Mouse (Mus musculus) midbrain, postnatal 0 days (tissue): ENCODE data around the gene Mtg1. TPM values are rescaled to one million over a fixed set of nuclear protein-coding genes. Genes with fewer than 3 reads are reported as not detected.
"Not testable (repeated sequence)": the region's sequence is repeated elsewhere in the genome, so short reads cannot be mapped to it uniquely, and the experiment has no call there.

Experiments used
- ATAC-seq: fragments of 200-750 bp; cut with Nextera tagmentation; 2 replicates; pipeline ENCODE4 v1.8.0; 2017; ENCODE audit warnings: moderate number of reproducible peaks, mild to moderate bottlenecking, moderate TSS enrichment, moderate library complexity; ENCODE audit not compliant: low FRiP score
- DNase-seq: peaks from one replicate; pipeline ENCODE4 v3.0.0-alpha.2; 2015; ENCODE audit warnings: low spot score
- H3K27ac ChIP-seq: fragments of 300-500 bp; sonication (generic); 2 replicates; pipeline ENCODE4 v1.5.1; 2014; ENCODE audit warnings: low read depth, mild to moderate bottlenecking, low read length, mixed read lengths
- H3K27me3 ChIP-seq: fragments of 300-500 bp; sonication (generic); 2 replicates; pipeline ENCODE4 v1.6.1; 2014; ENCODE audit warnings: low read length, control low read depth, mixed read lengths; ENCODE audit not compliant: insufficient read depth
- H3K36me3 ChIP-seq: fragments of 300-500 bp; sonication (generic); 2 replicates; pipeline ENCODE4 v1.6.1; 2014; ENCODE audit warnings: low read length, control low read depth, mixed read lengths; ENCODE audit not compliant: insufficient read depth
- H3K4me1 ChIP-seq: fragments of 300-500 bp; sonication (generic); 2 replicates; pipeline ENCODE4 v1.6.1; 2014; ENCODE audit warnings: mild to moderate bottlenecking, control low read depth, antibody characterized with exemption, low read length, mixed read lengths; ENCODE audit not compliant: insufficient read depth
- H3K4me2 ChIP-seq: fragments of 300-500 bp; sonication (generic); 2 replicates; pipeline ENCODE4 v1.6.1; 2014; ENCODE audit warnings: low read depth, mild to moderate bottlenecking, low read length, mixed read lengths; ENCODE audit not compliant: poor library complexity, severe bottlenecking
- H3K4me3 ChIP-seq: fragments of 300-500 bp; sonication (generic); 2 replicates; pipeline ENCODE4 v1.5.1; 2014; ENCODE audit warnings: low read depth, mild to moderate bottlenecking, low read length, moderate library complexity
- H3K9ac ChIP-seq: fragments of 300-500 bp; sonication (generic); replicated peaks from 2 replicates; pipeline ENCODE4 v1.6.1; 2014; ENCODE audit warnings: mild to moderate bottlenecking, low read length, moderate library complexity, mixed read lengths; ENCODE audit not compliant: poor library complexity, severe bottlenecking
- H3K9me3 ChIP-seq: fragments of 300-500 bp; sonication (generic); 2 replicates; pipeline ENCODE4 v1.6.1; 2016; ENCODE audit warnings: low read length, control low read depth
- CTCF ChIP-seq: IDR thresholded peaks from 2 replicates; pipeline ENCODE4 v1.5.1; 2016; ENCODE audit warnings: antibody characterized with exemption, mild to moderate bottlenecking
- WGBS: fragments of 180-500 bp; shearing (Covaris S2); extraction: QIAGEN DNeasy Blood & Tissue Kit; methylation state at CpG from one replicate; pipeline ENCODE4 v1.1.7; 2014; 5-methylcytosine and 5-hydroxymethylcytosine counted together
- polyA plus RNA-seq: library from polyadenylated mRNA; unstranded; fragments of >200 nt; fragmentation: Nextera tagmentation; extraction: Ambion mirVana; gene quantifications from 2 replicates; pipeline ENCODE4 v1.2.1, GENCODE M21; 2015
- total RNA-seq: library from RNA; depleted of rRNA; stranded (reverse); fragments of >200 nt; gene quantifications from 2 replicates; pipeline ENCODE4 v1.2.3, GENCODE M21; 2014

The Mtg1 gene
- total and polyA plus RNA-seq, 2 experiments from 2014 or later = 9.9 to 31.3 TPM

DNA sequence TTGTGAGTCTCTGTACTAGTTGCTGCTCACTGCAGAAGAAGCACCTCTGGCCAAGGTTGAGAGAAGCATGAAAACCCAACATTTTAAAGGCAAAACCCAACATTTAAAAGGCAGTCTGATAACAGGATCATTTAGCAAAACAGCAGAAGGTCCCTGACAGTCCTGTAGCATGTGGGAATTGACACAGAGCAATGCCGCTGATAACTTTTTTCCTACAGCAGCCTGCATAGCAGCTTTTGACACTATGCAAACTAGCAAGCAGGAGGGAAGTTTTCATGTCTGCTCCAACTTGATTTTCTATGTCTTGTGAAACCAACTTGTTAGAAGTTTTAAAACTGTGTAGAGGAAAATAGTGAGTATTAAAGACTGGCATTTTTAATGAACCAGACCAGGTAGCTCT is 13.0 kb upstream of the Mtg1 start:
- no peaks in the 10 kb centered on the region for H3K36me3 ChIP-seq
- 94% methylated on average over 1 of the region's 1 CpGs for WGBS
- H3K4me3 ChIP-seq = no peak overlapping the region
- H3K4me1 ChIP-seq = peaks cover 5% of the 10 kb centered on the region; the same call in 1 of the 2 replicates
- no peaks in the 10 kb centered on the region for H3K27me3 ChIP-seq
- H3K4me2 ChIP-seq = no peak overlapping the region
- no peak for TF ChIP-seq CTCF
- H3K9ac ChIP-seq = no peak overlapping the region
- ATAC-seq (no peak), DNase-seq (no peak)
- no peak overlapping the region for H3K27ac ChIP-seq
- no peaks in the 10 kb centered on the region for H3K9me3 ChIP-seq

- H3K4me1 ChIP-seq = peaks cover 5% of the 10 kb centered on the region; the same call in 1 of the 2 replicates
- no peak overlapping the region for H3K27ac ChIP-seq
- ATAC-seq (peak; percentile 95), DNase-seq (peak; percentile 91)
- H3K9ac ChIP-seq = peak overlapping the region; percentile 70
- H3K9me3 ChIP-seq = no peaks in the 10 kb centered on the region
- H3K4me2 ChIP-seq = peak overlapping the region; percentile 86
- peak overlapping the region; percentile 63 for H3K4me3 ChIP-seq
- TF ChIP-seq CTCF = 0 out of 2 replicates have a peak, but pooled peaks have one; percentile 5
- H3K27me3 ChIP-seq = no peaks in the 10 kb centered on the region
- no peaks in the 10 kb centered on the region for H3K36me3 ChIP-seq
- 2% methylated on average over 39 of the region's 40 CpGs for WGBS
Measured at GRCm38 (mm10) chr7:140125278-140126021, 11.9 kb upstream of the Mtg1 start.

DNA sequence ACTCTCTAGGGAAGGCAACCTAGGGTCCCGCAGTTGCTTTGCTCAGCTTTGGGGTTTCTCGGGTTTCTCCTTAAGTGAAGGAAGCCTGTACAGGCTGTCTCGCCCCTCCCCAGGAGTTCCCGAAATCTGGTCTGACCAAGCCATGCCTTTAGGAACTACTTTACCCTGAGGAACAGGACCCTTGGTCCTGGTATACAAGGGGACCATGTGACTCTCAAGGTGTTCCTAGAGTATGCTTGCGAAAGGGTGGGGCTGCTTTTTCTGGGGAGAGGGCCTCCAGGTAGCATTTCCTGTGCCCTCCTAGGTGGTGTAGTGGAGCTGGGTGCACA is 11.4 kb upstream of the Mtg1 start:
- 0 out of 2 replicates have a peak, but pooled peaks have one; percentile 6 for ATAC-seq
- Histone ChIP-seq H3K36me3 (no peaks in the 10 kb centered on the region), H3K9me3 (no peaks in the 10 kb centered on the region), H3K27ac (no peak overlapping the region), H3K4me2 (peak overlapping the region; percentile 86), H3K9ac (peak overlapping the region; percentile 70), H3K4me3 (peak overlapping the region; percentile 63), H3K4me1 (peaks cover 5% of the 10 kb centered on the region; the same call in 1 of the 2 replicates), H3K27me3 (no peaks in the 10 kb centered on the region)
- no peak for TF ChIP-seq CTCF
- WGBS = 12% methylated on average over 5 of the region's 5 CpGs
- no peak for DNase-seq

DNA sequence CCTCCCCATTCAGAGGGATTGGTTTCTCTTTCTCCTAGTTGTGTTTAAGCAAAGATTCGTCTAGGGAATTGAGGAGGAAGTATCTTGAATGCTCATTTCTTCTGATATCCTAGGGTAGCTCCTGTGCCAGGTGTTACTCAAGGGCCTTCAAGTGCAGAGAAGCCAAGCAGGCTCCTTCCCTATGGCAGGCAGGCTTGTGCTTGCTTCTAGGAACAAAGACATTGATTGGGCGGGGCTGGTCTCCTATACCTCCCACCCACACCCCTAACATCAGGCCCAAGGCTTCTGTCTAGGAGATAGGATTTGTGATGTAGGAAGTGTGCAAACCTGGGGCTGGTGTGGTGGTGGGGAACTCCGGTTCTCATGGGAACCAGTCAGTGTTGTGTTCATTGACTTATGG is 10.4 kb upstream of the Mtg1 start:
- peaks cover 5% of the 10 kb centered on the region; the same call in 1 of the 2 replicates for H3K4me1 ChIP-seq
- ATAC-seq (no peak), DNase-seq (no peak)
- no peaks in the 10 kb centered on the region for H3K27me3 ChIP-seq
- no peak overlapping the region for H3K9ac ChIP-seq
- WGBS = 91% methylated on average over 3 of the region's 3 CpGs
- no peaks in the 10 kb centered on the region for H3K9me3 ChIP-seq
- no peaks in the 10 kb centered on the region for H3K36me3 ChIP-seq
- no peak overlapping the region for H3K4me3 ChIP-seq
- no peak for TF ChIP-seq CTCF
- H3K4me2 ChIP-seq = no peak overlapping the region
- no peak overlapping the region for H3K27ac ChIP-seq

GRCm38 (mm10) chr7:140127911-140128310 is 9.5 kb upstream of the Mtg1 start:
- no peak overlapping the region for H3K9ac ChIP-seq
- TF ChIP-seq CTCF = no peak
- H3K27me3 ChIP-seq = no peaks in the 10 kb centered on the region
- DNase-seq (no peak), ATAC-seq (no peak)
- peaks cover 5% of the 10 kb centered on the region; the same call in 1 of the 2 replicates for H3K4me1 ChIP-seq
- H3K4me3 ChIP-seq = no peak overlapping the region
- H3K4me2 ChIP-seq = no peak overlapping the region
- no peak overlapping the region for H3K27ac ChIP-seq
- no peaks in the 10 kb centered on the region for H3K9me3 ChIP-seq
- WGBS = 89% methylated on average over 2 of the region's 2 CpGs
- no peaks in the 10 kb centered on the region for H3K36me3 ChIP-seq

GRCm38 (mm10) chr7:140132184-140132583 is 5.2 kb upstream of the Mtg1 start:
- H3K27ac ChIP-seq, H3K4me2 ChIP-seq, DNase-seq, H3K36me3 ChIP-seq, H3K4me3 ChIP-seq, H3K9ac ChIP-seq, H3K4me1 ChIP-seq, H3K27me3 ChIP-seq, ATAC-seq, H3K9me3 ChIP-seq: not testable (repeated sequence)
- WGBS = 89% methylated on average over 7 of the region's 7 CpGs

- H3K27ac ChIP-seq, H3K9me3 ChIP-seq, H3K36me3 ChIP-seq, H3K4me1 ChIP-seq, H3K4me2 ChIP-seq, H3K27me3 ChIP-seq, H3K4me3 ChIP-seq, H3K9ac ChIP-seq, DNase-seq, ATAC-seq: not testable (repeated sequence)
- WGBS = 94% methylated on average over 3 of the region's 7 CpGs
Measured at GRCm38 (mm10) chr7:140134033-140134432, 3.3 kb upstream of the Mtg1 start.
